Mouse (Mus musculus): ENCODE data around the gene Slc18a2. TPM values are rescaled to one million over a fixed set of nuclear protein-coding genes. Genes with fewer than 3 reads are reported as not detected.

Gene Slc18a2
- polyA plus RNA-seq, 1 experiment = 0.22 TPM

DNA sequence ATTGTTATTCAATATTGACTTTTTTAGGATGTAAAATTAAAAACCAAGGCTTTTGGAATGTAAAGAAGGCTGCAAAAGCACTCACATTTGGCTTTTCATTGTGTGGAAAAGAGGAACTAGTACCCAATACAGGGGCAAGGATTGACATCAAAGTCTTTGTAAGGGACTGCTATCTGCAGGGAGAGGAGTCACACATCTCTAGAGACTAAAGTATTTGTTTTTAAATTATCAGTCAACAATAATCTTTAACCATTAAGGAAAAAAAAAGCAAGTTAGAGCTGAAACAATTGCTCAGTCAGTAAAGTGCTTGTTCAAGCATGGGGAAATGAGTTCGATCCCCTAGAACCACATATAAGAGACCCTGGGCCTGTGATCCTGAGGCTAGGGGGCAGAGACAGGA is 76.0 kb downstream of the Slc18a2 start:
- H3K79me2 ChIP-seq (ENCODE audit: control insufficient read depth, insufficient read depth) = peaks cover 100% of the 10 kb centered on the region
- H3ac ChIP-seq (ENCODE audit: control insufficient read depth, insufficient read length, low read depth) = no peak overlapping the region
- H3K4me3 ChIP-seq (ENCODE audit: insufficient read depth, poor library complexity, severe bottlenecking) = no peak overlapping the region
- TF ChIP-seq MYOG (IDR thresholded peaks at IDR 0.05; ENCODE audit: control insufficient read depth, extremely low read depth, insufficient read length) = no peak
- no peak for TF ChIP-seq MYOD1 (IDR thresholded peaks at IDR 0.05; ENCODE audit: control insufficient read depth, insufficient read length, low read depth)
- TF ChIP-seq MAX (IDR thresholded peaks at IDR 0.05) = no peak
- TF ChIP-seq CEBPB (IDR thresholded peaks at IDR 0.05; ENCODE audit: low read depth) = no peak
- no peak for TF ChIP-seq FOSL1 (IDR thresholded peaks at IDR 0.05; ENCODE audit: insufficient read depth, low read length, poor library complexity, severe bottlenecking)
- no peak for TF ChIP-seq CTCF (IDR thresholded peaks at IDR 0.05; ENCODE audit: control insufficient read depth, insufficient read depth, insufficient read length)
- no peak for TF ChIP-seq USF1 (IDR thresholded peaks at IDR 0.05; ENCODE audit: low read depth)
- peaks cover 3% of the 10 kb centered on the region for H3K36me3 ChIP-seq (ENCODE audit: control insufficient read depth, insufficient read depth)
- H3K27me3 ChIP-seq (ENCODE audit: control insufficient read depth, insufficient read depth, insufficient read length) = no peaks in the 10 kb centered on the region
- H3K79me3 ChIP-seq (ENCODE audit: low read depth) = peaks cover 89% of the 10 kb centered on the region

DNA sequence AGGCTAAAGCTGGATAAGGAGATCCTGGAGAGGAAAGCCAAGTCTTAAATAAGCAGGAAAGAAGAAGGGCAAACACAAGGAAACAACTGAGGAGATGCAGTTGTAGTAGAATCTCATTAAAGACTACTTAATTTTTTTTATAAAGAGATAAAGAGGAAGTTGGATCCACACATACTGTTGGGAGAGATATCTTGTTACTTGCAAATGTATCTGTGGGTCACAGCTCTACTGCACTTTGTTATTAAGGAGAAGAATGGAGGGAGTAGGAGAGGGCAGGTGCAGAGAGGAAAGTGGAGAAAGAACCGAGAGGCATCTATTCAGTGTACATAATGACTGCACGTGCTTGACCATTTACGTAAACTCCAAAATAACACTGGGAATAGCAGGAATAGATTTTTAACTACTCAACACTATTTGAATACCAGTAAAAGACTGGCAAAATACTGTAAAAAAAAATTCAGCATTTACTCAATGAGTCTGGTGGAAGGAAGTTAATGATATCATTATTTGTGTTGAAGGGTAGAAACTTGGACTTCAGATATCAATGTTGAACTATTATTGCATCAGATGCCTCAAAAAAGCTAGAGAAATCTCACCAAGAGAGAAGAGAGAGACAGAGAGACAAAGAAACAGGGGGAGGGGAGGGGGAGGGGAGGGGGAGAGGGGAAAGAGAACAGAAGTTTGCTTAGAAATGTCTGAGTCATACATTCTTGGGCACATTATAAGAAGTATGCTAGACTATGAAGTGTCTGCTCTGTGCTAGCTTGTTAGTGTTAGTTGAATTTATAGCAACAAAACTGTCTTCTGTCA is 77.4 kb downstream of the Slc18a2 start:
- Histone ChIP-seq H3K79me3 (ENCODE audit: low read depth) (peaks cover 89% of the 10 kb centered on the region), H3K4me3 (ENCODE audit: insufficient read depth, poor library complexity, severe bottlenecking) (no peak overlapping the region), H3K79me2 (ENCODE audit: control insufficient read depth, insufficient read depth) (peaks cover 100% of the 10 kb centered on the region), H3K36me3 (ENCODE audit: control insufficient read depth, insufficient read depth) (peaks cover 3% of the 10 kb centered on the region), H3K27me3 (ENCODE audit: control insufficient read depth, insufficient read depth, insufficient read length) (no peaks in the 10 kb centered on the region), H3ac (ENCODE audit: control insufficient read depth, insufficient read length, low read depth) (no peak overlapping the region)
- no peak for TF ChIP-seq CEBPB (IDR thresholded peaks at IDR 0.05; ENCODE audit: low read depth)
- TF ChIP-seq MAX (IDR thresholded peaks at IDR 0.05) = no peak
- no peak for TF ChIP-seq CTCF (IDR thresholded peaks at IDR 0.05; ENCODE audit: control insufficient read depth, insufficient read depth, insufficient read length)
- TF ChIP-seq MYOD1 (IDR thresholded peaks at IDR 0.05; ENCODE audit: control insufficient read depth, insufficient read length, low read depth) = no peak
- TF ChIP-seq FOSL1 (IDR thresholded peaks at IDR 0.05; ENCODE audit: insufficient read depth, low read length, poor library complexity, severe bottlenecking) = no peak
- no peak for TF ChIP-seq USF1 (IDR thresholded peaks at IDR 0.05; ENCODE audit: low read depth)

DNA sequence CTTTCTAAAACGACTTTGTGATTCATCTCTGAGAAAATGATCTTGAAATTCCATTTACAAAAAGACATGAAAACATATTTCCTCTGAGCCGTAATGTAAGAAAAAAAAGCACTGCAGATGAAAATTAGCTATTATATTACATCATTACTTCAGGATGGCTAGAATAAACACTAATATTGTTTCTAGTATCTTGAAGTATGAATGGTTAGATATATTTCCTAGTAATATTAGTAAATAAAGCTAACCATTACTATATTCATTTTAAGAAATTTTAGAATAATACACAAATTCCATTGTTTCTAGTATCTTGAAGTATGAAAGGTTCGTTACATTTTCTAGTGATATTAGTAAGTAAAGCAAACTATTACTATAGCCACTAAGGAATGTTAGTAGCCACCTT is 79.2 kb downstream of the Slc18a2 start:
- Histone ChIP-seq H3K79me3 (ENCODE audit: low read depth) (peaks cover 90% of the 10 kb centered on the region), H3ac (ENCODE audit: control insufficient read depth, insufficient read length, low read depth) (no peak overlapping the region), H3K4me3 (ENCODE audit: insufficient read depth, poor library complexity, severe bottlenecking) (no peak overlapping the region), H3K79me2 (ENCODE audit: control insufficient read depth, insufficient read depth) (peaks cover 100% of the 10 kb centered on the region), H3K27me3 (ENCODE audit: control insufficient read depth, insufficient read depth, insufficient read length) (no peaks in the 10 kb centered on the region), H3K36me3 (ENCODE audit: control insufficient read depth, insufficient read depth) (no peaks in the 10 kb centered on the region)
- TF ChIP-seq MYOG (IDR thresholded peaks at IDR 0.05; ENCODE audit: control insufficient read depth, extremely low read depth, insufficient read length) (no peak), USF1 (IDR thresholded peaks at IDR 0.05; ENCODE audit: low read depth) (no peak), CTCF (IDR thresholded peaks at IDR 0.05; ENCODE audit: control insufficient read depth, insufficient read depth, insufficient read length) (no peak), MYOD1 (IDR thresholded peaks at IDR 0.05; ENCODE audit: control insufficient read depth, insufficient read length, low read depth) (no peak)

DNA sequence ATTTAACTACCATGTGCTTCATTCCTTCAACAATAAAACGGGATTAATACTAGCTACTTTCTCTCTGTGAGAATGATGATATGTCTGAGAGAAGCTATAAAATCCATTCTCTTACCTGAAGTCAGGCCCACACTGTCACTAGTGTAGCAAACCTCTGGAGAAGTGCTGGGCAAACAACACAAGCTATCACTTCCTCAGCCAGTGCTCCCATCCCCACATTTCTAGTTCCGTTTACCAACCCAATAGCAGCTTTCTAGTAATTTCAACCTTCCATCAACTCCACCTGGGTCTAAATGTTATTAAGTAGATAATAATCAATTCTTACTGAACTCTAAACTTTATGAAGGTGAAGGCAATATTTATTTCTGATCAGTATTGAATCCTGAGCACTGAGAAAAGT is 82.3 kb downstream of the Slc18a2 start:
- no peak for TF ChIP-seq MAX (IDR thresholded peaks at IDR 0.05)
- TF ChIP-seq CEBPB (IDR thresholded peaks at IDR 0.05; ENCODE audit: low read depth) = no peak
- no peak for TF ChIP-seq CTCF (IDR thresholded peaks at IDR 0.05; ENCODE audit: control insufficient read depth, insufficient read depth, insufficient read length)
- no peak for TF ChIP-seq MYOD1 (IDR thresholded peaks at IDR 0.05; ENCODE audit: control insufficient read depth, insufficient read length, low read depth)
- Histone ChIP-seq H3K36me3 (ENCODE audit: control insufficient read depth, insufficient read depth) (no peaks in the 10 kb centered on the region), H3K27me3 (ENCODE audit: control insufficient read depth, insufficient read depth, insufficient read length) (no peaks in the 10 kb centered on the region), H3K4me3 (ENCODE audit: insufficient read depth, poor library complexity, severe bottlenecking) (no peak overlapping the region), H3K79me2 (ENCODE audit: control insufficient read depth, insufficient read depth) (peaks cover 76% of the 10 kb centered on the region), H3ac (ENCODE audit: control insufficient read depth, insufficient read length, low read depth) (no peak overlapping the region), H3K79me3 (ENCODE audit: low read depth) (peaks cover 62% of the 10 kb centered on the region)

DNA sequence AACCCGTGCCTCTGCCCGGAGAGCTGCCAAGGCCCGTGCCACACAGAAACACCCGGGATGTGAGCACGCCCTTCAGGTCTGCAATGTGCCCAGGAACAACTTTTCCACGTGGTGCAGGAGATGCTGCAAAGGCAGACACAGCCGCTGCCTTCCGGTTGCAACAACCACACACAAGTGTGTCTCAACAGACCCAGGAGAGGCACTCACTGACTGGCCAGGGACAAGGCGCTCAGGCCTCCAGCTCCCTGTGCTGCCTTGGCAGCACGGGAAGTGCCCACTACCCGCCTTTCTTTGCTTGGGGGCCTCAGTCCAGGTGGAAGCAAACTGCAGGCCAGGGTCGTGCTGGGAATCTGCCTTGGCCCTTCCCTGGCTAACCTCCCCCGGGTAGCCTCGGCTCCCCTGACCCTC is 83.6 kb downstream of the Slc18a2 start:
- H3K36me3 ChIP-seq (ENCODE audit: control insufficient read depth, insufficient read depth) = no peaks in the 10 kb centered on the region
- peaks cover 50% of the 10 kb centered on the region for H3K79me3 ChIP-seq (ENCODE audit: low read depth)
- peaks cover 62% of the 10 kb centered on the region for H3K79me2 ChIP-seq (ENCODE audit: control insufficient read depth, insufficient read depth)
- peak; percentile 92 for TF ChIP-seq MAX (IDR thresholded peaks at IDR 0.05)
- TF ChIP-seq MYOD1 (IDR thresholded peaks at IDR 0.05; ENCODE audit: control insufficient read depth, insufficient read length, low read depth) = no peak
- peak overlapping the region; percentile 74 for H3K4me3 ChIP-seq (ENCODE audit: insufficient read depth, poor library complexity, severe bottlenecking)
- H3ac ChIP-seq (ENCODE audit: control insufficient read depth, insufficient read length, low read depth) = peak overlapping the region; percentile 83
- peaks cover under 1% of the 10 kb centered on the region for H3K27me3 ChIP-seq (ENCODE audit: control insufficient read depth, insufficient read depth, insufficient read length)

DNA sequence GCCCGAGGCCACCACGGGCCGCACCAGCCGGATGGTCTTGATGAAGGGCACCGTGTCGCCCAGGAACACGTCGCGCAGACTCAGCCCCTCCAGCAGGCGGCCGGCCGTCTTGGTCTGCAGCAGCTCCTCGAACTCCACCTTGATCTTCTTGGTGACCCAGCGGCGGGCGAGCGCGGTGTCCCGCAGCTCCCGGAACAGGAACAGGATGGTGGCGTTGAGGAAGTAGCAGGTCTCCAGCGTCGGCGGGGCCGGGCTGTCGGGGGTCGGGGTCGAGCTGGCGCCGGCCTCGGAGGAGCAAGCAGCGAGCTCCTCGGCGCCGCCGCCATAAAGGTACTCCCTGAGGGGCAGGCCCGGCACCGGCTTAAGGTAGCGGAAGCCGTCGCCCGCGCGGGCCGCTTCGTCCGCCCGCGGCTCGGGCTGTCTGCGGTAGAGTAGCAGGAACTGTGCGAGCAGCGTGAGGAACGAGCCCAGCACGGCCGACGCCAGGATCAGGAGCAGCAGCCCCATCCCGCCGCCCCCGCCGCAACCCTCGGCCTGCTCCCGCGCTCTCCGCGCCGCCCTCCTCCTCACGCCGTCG is 84.5 kb downstream of the Slc18a2 start:
- Histone ChIP-seq H3ac (ENCODE audit: control insufficient read depth, insufficient read length, low read depth) (peak overlapping the region; percentile 83), H3K36me3 (ENCODE audit: control insufficient read depth, insufficient read depth) (no peaks in the 10 kb centered on the region), H3K79me2 (ENCODE audit: control insufficient read depth, insufficient read depth) (peaks cover 54% of the 10 kb centered on the region), H3K79me3 (ENCODE audit: low read depth) (peaks cover 43% of the 10 kb centered on the region), H3K27me3 (ENCODE audit: control insufficient read depth, insufficient read depth, insufficient read length) (peaks cover 7% of the 10 kb centered on the region), H3K4me3 (ENCODE audit: insufficient read depth, poor library complexity, severe bottlenecking) (peak overlapping the region; percentile 74)
- TF ChIP-seq USF1 (IDR thresholded peaks at IDR 0.05; ENCODE audit: low read depth) (no peak), MAX (IDR thresholded peaks at IDR 0.05) (no peak), MYOG (IDR thresholded peaks at IDR 0.05; ENCODE audit: control insufficient read depth, extremely low read depth, insufficient read length) (no peak), FOSL1 (IDR thresholded peaks at IDR 0.05; ENCODE audit: insufficient read depth, low read length, poor library complexity, severe bottlenecking) (no peak), MYOD1 (IDR thresholded peaks at IDR 0.05; ENCODE audit: control insufficient read depth, insufficient read length, low read depth) (no peak), CTCF (IDR thresholded peaks at IDR 0.05; ENCODE audit: control insufficient read depth, insufficient read depth, insufficient read length) (no peak), CEBPB (IDR thresholded peaks at IDR 0.05; ENCODE audit: low read depth) (no peak)

Other genes with a start within 250 kb of the Slc18a2 start
- gene Shtn1, start 184.8 kb upstream of the Slc18a2 start, polyA plus RNA-seq (2012; fragmentation: generic; extraction: Trizol) = 0.26 TPM
- gene Vax1, start 90.8 kb upstream of the Slc18a2 start, polyA plus RNA-seq (2012; fragmentation: generic; extraction: Trizol) = not detected
- gene Kcnk18, start 41.7 kb upstream of the Slc18a2 start, polyA plus RNA-seq (2012; fragmentation: generic; extraction: Trizol) = not detected
- 230 TPM for gene Rps12-ps3, start 61.4 kb downstream of the Slc18a2 start, polyA plus RNA-seq (2012; fragmentation: generic; extraction: Trizol)
- gene Pdzd8, start 84.9 kb downstream of the Slc18a2 start, polyA plus RNA-seq (2012; fragmentation: generic; extraction: Trizol) = 7.3 TPM
- gene Emx2, start 197.5 kb downstream of the Slc18a2 start, polyA plus RNA-seq (2012; fragmentation: generic; extraction: Trizol) = not detected

Data from C2C12 (cell line).